Mouse (Mus musculus) hindbrain, embryonic 15.5 days (tissue): Measurements from ENCODE around the gene Zswim4. TPM values are rescaled to one million over a fixed set of nuclear protein-coding genes. Genes with fewer than 3 reads are reported as not detected.
A peak's percentile ranks its signal among the peaks of the same experiment; 100 is the strongest.

Experiments
- ATAC-seq: fragments of 200-750 bp; cut with Nextera tagmentation; 2 replicates; pipeline ENCODE4 v1.8.0; 2017; ENCODE audit warnings: low read depth, moderate number of reproducible peaks, moderate TSS enrichment; ENCODE audit not compliant: low FRiP score
- H3K27ac ChIP-seq: fragments of 300-500 bp; sonication (generic); replicated peaks from 2 replicates; pipeline ENCODE4 v1.5.1; 2015; ENCODE audit warnings: mild to moderate bottlenecking, inconsistent platforms
- H3K27me3 ChIP-seq: fragments of 300-500 bp; sonication (generic); 2 replicates; pipeline ENCODE4 v1.6.1; 2015; ENCODE audit warnings: control low read depth, inconsistent platforms
- H3K36me3 ChIP-seq: fragments of 300-500 bp; sonication (generic); 2 replicates; pipeline ENCODE4 v1.6.1; 2015; ENCODE audit warnings: control low read depth, inconsistent platforms
- H3K4me1 ChIP-seq: fragments of 300-500 bp; sonication (generic); replicated peaks from 2 replicates; pipeline ENCODE4 v1.6.1; 2015; ENCODE audit warnings: control low read depth, inconsistent platforms
- H3K4me2 ChIP-seq: fragments of 300-500 bp; sonication (generic); 2 replicates; pipeline ENCODE4 v1.6.1; 2015; ENCODE audit warnings: moderate library complexity, mild to moderate bottlenecking, inconsistent platforms
- H3K4me3 ChIP-seq: fragments of 300-500 bp; sonication (generic); 2 replicates; pipeline ENCODE4 v1.5.1; 2015; ENCODE audit warnings: mild to moderate bottlenecking, inconsistent platforms
- H3K9ac ChIP-seq: fragments of 300-500 bp; sonication (generic); 2 replicates; pipeline ENCODE4 v1.6.1; 2015; ENCODE audit warnings: inconsistent platforms
- H3K9me3 ChIP-seq: fragments of 300-500 bp; sonication (generic); 2 replicates; pipeline ENCODE4 v1.6.1; 2016; ENCODE audit warnings: control low read depth, inconsistent platforms
- WGBS: fragments of 180-500 bp; shearing (Covaris S2); methylation state at CpG from one replicate; pipeline ENCODE4 v1.1.7; 2015; 5-methylcytosine and 5-hydroxymethylcytosine counted together
- polyA plus RNA-seq: library from polyadenylated mRNA; unstranded; fragments of >200 nt; fragmentation: Nextera tagmentation; extraction: Ambion mirVana; gene quantifications from 2 replicates; pipeline ENCODE4 v1.2.1, GENCODE M21; 2015

The Zswim4 gene
- polyA plus RNA-seq, 1 experiment from 2014 or later: 24.9 TPM

- H3K4me3 ChIP-seq: peak overlapping the region; percentile 82
- no peak overlapping the region for H3K27ac ChIP-seq
- no peaks in the 10 kb centered on the region for H3K27me3 ChIP-seq
- peaks cover 61% of the 10 kb centered on the region for H3K36me3 ChIP-seq
- ATAC-seq: peak; percentile 6; the same call in 1 of the 2 replicates
- peak overlapping the region; percentile 84; the same call in 1 of the 2 replicates for H3K9ac ChIP-seq
- H3K9me3 ChIP-seq: no peaks in the 10 kb centered on the region
- 87% methylated on average over 3 of the region's 3 CpGs for WGBS
- H3K4me2 ChIP-seq: peak overlapping the region; percentile 84
- H3K4me1 ChIP-seq: peaks cover 18% of the 10 kb centered on the region
Observed at GRCm38 (mm10) chr8:84255858-84256257, 19.0 kb upstream of the Zswim4 start.

- Histone ChIP-seq H3K4me3 (peak within 1 kb of the TSS; percentile 90), H3K4me2 (peak within 1 kb of the TSS; percentile 81), H3K9ac (peak within 1 kb of the TSS; percentile 92), H3K27ac (peak within 1 kb of the TSS; percentile 85), H3K9me3 (no peaks in the 10 kb centered on the region), H3K27me3 (no peaks in the 10 kb centered on the region), H3K4me1 (peaks cover 3% of the 10 kb centered on the region; the same call in 1 of the 2 replicates), H3K36me3 (peaks cover 67% of the 10 kb centered on the region)
- 4% methylated on average over 52 of the region's 52 CpGs for WGBS
- ATAC-seq: peak; percentile 94
Observed at GRCm38 (mm10) chr8:84249257-84250170, 12.7 kb upstream of the Zswim4 start, which contains the start of gene D8Ertd738e. TSS of gene D8Ertd738e (minus strand) at chr8:84249719.

- Histone ChIP-seq H3K9ac (no peak overlapping the region), H3K27me3 (no peaks in the 10 kb centered on the region), H3K36me3 (peaks cover 28% of the 10 kb centered on the region), H3K4me1 (peaks cover 15% of the 10 kb centered on the region), H3K4me2 (no peak overlapping the region), H3K9me3 (no peaks in the 10 kb centered on the region), H3K27ac (no peak overlapping the region), H3K4me3 (no peak overlapping the region)
- WGBS: 49% methylated on average over 2 of the region's 2 CpGs
- ATAC-seq: no peak
Observed at GRCm38 (mm10) chr8:84241821-84242220, 5.0 kb upstream of the Zswim4 start.

- Histone ChIP-seq H3K27me3 (no peaks in the 10 kb centered on the region), H3K36me3 (peaks cover 21% of the 10 kb centered on the region), H3K4me2 (no peak overlapping the region), H3K4me3 (no peak overlapping the region), H3K9me3 (no peaks in the 10 kb centered on the region), H3K9ac (no peak overlapping the region), H3K4me1 (peaks cover 17% of the 10 kb centered on the region), H3K27ac (0 out of 2 replicates have a peak overlapping the region, but pooled peaks have one; percentile 5)
- 62% methylated on average over 6 of the region's 6 CpGs for whole genome bisulfite sequencing
- ATAC-seq: no peak
Observed at GRCm38 (mm10) chr8:84241167-84241566, 4.3 kb upstream of the Zswim4 start.

GRCm38 (mm10) chr8:84237542-84238229, 831 bp upstream of the Zswim4 start:
- no peak for ATAC-seq
- peaks cover 17% of the 10 kb centered on the region for H3K36me3 ChIP-seq
- H3K9me3 ChIP-seq: no peaks in the 10 kb centered on the region
- peak overlapping the region; percentile 84 for H3K4me2 ChIP-seq
- peak overlapping the region; percentile 58 for H3K9ac ChIP-seq
- H3K4me3 ChIP-seq: peak overlapping the region; percentile 98
- H3K27ac ChIP-seq: peak overlapping the region; percentile 87
- 19% methylated on average over 19 of the region's 19 CpGs for WGBS
- no peaks in the 10 kb centered on the region for H3K27me3 ChIP-seq
- peaks cover 40% of the 10 kb centered on the region for H3K4me1 ChIP-seq

GRCm38 (mm10) chr8:84236410-84236997, 351 bp downstream of the Zswim4 start:
- H3K36me3 ChIP-seq: peaks cover 27% of the 10 kb centered on the region
- peak overlapping the region; percentile 98 for H3K4me3 ChIP-seq
- no peaks in the 10 kb centered on the region for H3K9me3 ChIP-seq
- H3K27ac ChIP-seq: peak overlapping the region; percentile 78
- H3K4me2 ChIP-seq: peak overlapping the region; percentile 91
- peaks cover 34% of the 10 kb centered on the region for H3K4me1 ChIP-seq
- peak; percentile 40; the same call in 1 of the 2 replicates for ATAC-seq
- WGBS: 0% methylated on average over 27 of the region's 30 CpGs
- peak overlapping the region; percentile 99 for H3K9ac ChIP-seq
- no peaks in the 10 kb centered on the region for H3K27me3 ChIP-seq

- Histone ChIP-seq H3K4me1 (peaks cover 34% of the 10 kb centered on the region), H3K27me3 (no peaks in the 10 kb centered on the region), H3K4me3 (peak overlapping the region; percentile 98), H3K4me2 (peak overlapping the region; percentile 91), H3K27ac (peak overlapping the region; percentile 78; the same call in 1 of the 2 replicates), H3K9me3 (no peaks in the 10 kb centered on the region), H3K9ac (peak overlapping the region; percentile 99), H3K36me3 (peaks cover 30% of the 10 kb centered on the region)
- 31% methylated on average over 10 of the region's 10 CpGs for WGBS
- ATAC-seq: no peak
Observed at GRCm38 (mm10) chr8:84235746-84236409, 977 bp downstream of the Zswim4 start.

GRCm38 (mm10) chr8:84233055-84233454, 3.8 kb downstream of the Zswim4 start:
- no peak for ATAC-seq
- no peaks in the 10 kb centered on the region for H3K27me3 ChIP-seq
- H3K9me3 ChIP-seq: no peaks in the 10 kb centered on the region
- no peak overlapping the region for H3K4me2 ChIP-seq
- no peak overlapping the region for H3K4me3 ChIP-seq
- peaks cover 32% of the 10 kb centered on the region for H3K4me1 ChIP-seq
- H3K9ac ChIP-seq: no peak overlapping the region
- H3K36me3 ChIP-seq: peaks cover 59% of the 10 kb centered on the region
- 88% methylated on average over 2 of the region's 2 CpGs for WGBS
- H3K27ac ChIP-seq: no peak overlapping the region

GRCm38 (mm10) chr8:84230735-84231134, 6.1 kb downstream of the Zswim4 start:
- 83% methylated on average over 17 of the region's 17 CpGs for WGBS
- Histone ChIP-seq H3K9ac (no peak overlapping the region), H3K4me3 (no peak overlapping the region), H3K4me1 (peaks cover 19% of the 10 kb centered on the region), H3K27ac (no peak overlapping the region), H3K36me3 (peaks cover 75% of the 10 kb centered on the region), H3K27me3 (no peaks in the 10 kb centered on the region), H3K9me3 (no peaks in the 10 kb centered on the region), H3K4me2 (no peak overlapping the region)
- ATAC-seq: no peak

- no peaks in the 10 kb centered on the region for H3K4me1 ChIP-seq
- peaks cover 85% of the 10 kb centered on the region for H3K36me3 ChIP-seq
- peak; percentile 49; the same call in 1 of the 2 replicates for ATAC-seq
- no peaks in the 10 kb centered on the region for H3K9me3 ChIP-seq
- 77% methylated on average over 21 of the region's 21 CpGs for WGBS
- no peak overlapping the region for H3K27ac ChIP-seq
- no peak overlapping the region for H3K4me2 ChIP-seq
- no peak overlapping the region for H3K9ac ChIP-seq
- H3K4me3 ChIP-seq: no peak overlapping the region
- H3K27me3 ChIP-seq: no peaks in the 10 kb centered on the region
Observed at GRCm38 (mm10) chr8:84223322-84224029, 13.4 kb downstream of the Zswim4 start.
